Mouse (Mus musculus): Measurements from ENCODE around the gene Tmem101. TPM values are rescaled to one million over a fixed set of nuclear protein-coding genes. Genes with fewer than 3 reads are reported as not detected.

The Tmem101 gene
- polyA plus RNA-seq, 1 experiment, result 15.9 TPM

Other genes with a start within 250 kb of the Tmem101 start
- gene Sost, start 189.4 kb downstream of the Tmem101 start, polyA plus RNA-seq (2012; rRNA removed), result not detected in 2 replicates
- gene Cfap97d1, start 172.1 kb downstream of the Tmem101 start, polyA plus RNA-seq (2012; rRNA removed), result not detected in 2 replicates
- 19.2 and 32.9 TPM in 2 replicates for gene Dusp3, start 169.4 kb downstream of the Tmem101 start, polyA plus RNA-seq (2012; rRNA removed)
- 2.4 and 2.9 TPM in 2 replicates for gene Mpp3, start 127.9 kb downstream of the Tmem101 start, polyA plus RNA-seq (2012; rRNA removed)
- 4.0 and 6.0 TPM in 2 replicates for gene Cd300lg, start 114.9 kb downstream of the Tmem101 start, polyA plus RNA-seq (2012; rRNA removed)
- gene Mpp2, start 67.9 kb downstream of the Tmem101 start, polyA plus RNA-seq (2012; rRNA removed), result 1.8 and 2.1 TPM in 2 replicates
- gene Ppy, start 55.1 kb downstream of the Tmem101 start, polyA plus RNA-seq (2012; rRNA removed), result 2.7 TPM in 1 of 2 replicates, not detected in the other
- gene Pyy, start 48.6 kb downstream of the Tmem101 start, polyA plus RNA-seq (2012; rRNA removed), result 224 and 536 TPM in 2 replicates
- gene Nags, start 10.9 kb downstream of the Tmem101 start, polyA plus RNA-seq (2012; rRNA removed), result 48.7 and 73.1 TPM in 2 replicates
- 33.9 and 45.9 TPM in 2 replicates for gene Lsm12, start 28.9 kb upstream of the Tmem101 start, polyA plus RNA-seq (2012; rRNA removed)
- 72.0 and 72.6 TPM in 2 replicates for gene G6pc3, start 33.2 kb upstream of the Tmem101 start, polyA plus RNA-seq (2012; rRNA removed)
- gene Hdac5, start 73.8 kb upstream of the Tmem101 start, polyA plus RNA-seq (2012; rRNA removed), result 30.3 TPM in 2 replicates
- gene BC030867, start 92.5 kb upstream of the Tmem101 start, polyA plus RNA-seq (2012; rRNA removed), result 7.2 and 9.3 TPM in 2 replicates
- 0.47 and 0.55 TPM in 2 replicates for gene Asb16, start 112.3 kb upstream of the Tmem101 start, polyA plus RNA-seq (2012; rRNA removed)
- gene Tmub2, start 128.5 kb upstream of the Tmem101 start, polyA plus RNA-seq (2012; rRNA removed), result 54.5 and 65.4 TPM in 2 replicates
- 32.7 and 33.6 TPM in 2 replicates for gene Atxn7l3, start 140.2 kb upstream of the Tmem101 start, polyA plus RNA-seq (2012; rRNA removed)
- gene Ubtf, start 163.3 kb upstream of the Tmem101 start, polyA plus RNA-seq (2012; rRNA removed), result 22.0 and 22.5 TPM in 2 replicates
- gene Slc4a1, start 209.8 kb upstream of the Tmem101 start, polyA plus RNA-seq (2012; rRNA removed), result 0.01 and 0.10 TPM in 2 replicates
- gene Rundc3a, start 237.0 kb upstream of the Tmem101 start, polyA plus RNA-seq (2012; rRNA removed), result 4.3 and 4.6 TPM in 2 replicates